Mouse (Mus musculus): ENCODE results near the gene Kat7. TPM values are rescaled to one million over a fixed set of nuclear protein-coding genes. Genes with fewer than 3 reads are reported as not detected.

Gene Kat7
- polyA plus RNA-seq, 1 experiment from 2014 or later, result 31.2 TPM

GRCm38 (mm10) chr11:95324181-95324580, 14.1 kb upstream of the Kat7 start:
- no peaks in the 10 kb centered on the region for H3K9me3 ChIP-seq (replicated peaks; ENCODE audit: control insufficient read depth, low read length)
- H3K4me2 ChIP-seq (ENCODE audit: low read depth, low read length), result no peak overlapping the region
- H3K9ac ChIP-seq (ENCODE audit: low read depth, low read length), result no peak overlapping the region
- ATAC-seq (ENCODE audit: low read depth), result no peak
- H3K4me3 ChIP-seq (ENCODE audit: low read depth, low read length), result no peak overlapping the region
- 85% methylated on average over 10 of the region's 10 CpGs for WGBS (ENCODE audit: insufficient replicate concordance)
- peaks cover 13% of the 10 kb centered on the region for H3K4me1 ChIP-seq (ENCODE audit: control insufficient read depth, low read depth, low read length)
- no peaks in the 10 kb centered on the region for H3K36me3 ChIP-seq (ENCODE audit: control insufficient read depth, insufficient read depth)
- H3K27me3 ChIP-seq (ENCODE audit: control insufficient read depth, insufficient read depth, low read depth, low read length), result no peaks in the 10 kb centered on the region
- no peak overlapping the region for H3K27ac ChIP-seq (ENCODE audit: low read length)

- Histone ChIP-seq H3K9ac (ENCODE audit: low read depth, low read length) (no peak overlapping the region), H3K27me3 (ENCODE audit: control insufficient read depth, insufficient read depth, low read depth, low read length) (no peaks in the 10 kb centered on the region), H3K4me2 (ENCODE audit: low read depth, low read length) (peak overlapping the region; percentile 46), H3K27ac (ENCODE audit: low read length) (peak overlapping the region; percentile 68), H3K36me3 (ENCODE audit: control insufficient read depth, insufficient read depth) (no peaks in the 10 kb centered on the region), H3K4me1 (ENCODE audit: control insufficient read depth, low read depth, low read length) (peaks cover 26% of the 10 kb centered on the region), H3K9me3 (replicated peaks; ENCODE audit: control insufficient read depth, low read length) (no peaks in the 10 kb centered on the region), H3K4me3 (ENCODE audit: low read depth, low read length) (no peak overlapping the region)
- peak; percentile 93 for ATAC-seq (ENCODE audit: low read depth)
- 19% methylated on average over 1 of the region's 1 CpGs for WGBS (ENCODE audit: insufficient replicate concordance)
Observed at GRCm38 (mm10) chr11:95320010-95320409, 10.0 kb upstream of the Kat7 start.

- Histone ChIP-seq H3K4me1 (ENCODE audit: control insufficient read depth, low read depth, low read length) (peaks cover 26% of the 10 kb centered on the region), H3K9me3 (replicated peaks; ENCODE audit: control insufficient read depth, low read length) (no peaks in the 10 kb centered on the region), H3K4me2 (ENCODE audit: low read depth, low read length) (0 out of 2 replicates have a peak overlapping the region, but pooled peaks have one; percentile 6), H3K27me3 (ENCODE audit: control insufficient read depth, insufficient read depth, low read depth, low read length) (no peaks in the 10 kb centered on the region), H3K36me3 (ENCODE audit: control insufficient read depth, insufficient read depth) (no peaks in the 10 kb centered on the region), H3K9ac (ENCODE audit: low read depth, low read length) (peak overlapping the region; percentile 28; the same call in 1 of the 2 replicates), H3K4me3 (ENCODE audit: low read depth, low read length) (no peak overlapping the region), H3K27ac (ENCODE audit: low read length) (peak overlapping the region; percentile 81)
- peak; percentile 27; the same call in 1 of the 2 replicates for ATAC-seq (ENCODE audit: low read depth)
- WGBS (ENCODE audit: insufficient replicate concordance), result 27% methylated on average over 1 of the region's 1 CpGs
Observed at GRCm38 (mm10) chr11:95319506-95319905, 9.5 kb upstream of the Kat7 start.

- peaks cover 28% of the 10 kb centered on the region for H3K4me1 ChIP-seq (ENCODE audit: control insufficient read depth, low read depth, low read length)
- 0 out of 2 replicates have a peak overlapping the region, but pooled peaks have one; percentile 30 for H3K9ac ChIP-seq (ENCODE audit: low read depth, low read length)
- no peaks in the 10 kb centered on the region for H3K9me3 ChIP-seq (replicated peaks; ENCODE audit: control insufficient read depth, low read length)
- peak overlapping the region; percentile 18 for H3K4me2 ChIP-seq (ENCODE audit: low read depth, low read length)
- ATAC-seq (ENCODE audit: low read depth), result peak; percentile 74
- H3K36me3 ChIP-seq (ENCODE audit: control insufficient read depth, insufficient read depth), result no peaks in the 10 kb centered on the region
- 0 out of 2 replicates have a peak overlapping the region, but pooled peaks have one; percentile 31 for H3K4me3 ChIP-seq (ENCODE audit: low read depth, low read length)
- peak overlapping the region; percentile 81 for H3K27ac ChIP-seq (ENCODE audit: low read length)
- H3K27me3 ChIP-seq (ENCODE audit: control insufficient read depth, insufficient read depth, low read depth, low read length), result no peaks in the 10 kb centered on the region
- 27% methylated on average over 9 of the region's 9 CpGs for WGBS (ENCODE audit: insufficient replicate concordance)
Observed at GRCm38 (mm10) chr11:95318116-95318515, 8.1 kb upstream of the Kat7 start.

- no peaks in the 10 kb centered on the region for H3K27me3 ChIP-seq (ENCODE audit: control insufficient read depth, insufficient read depth, low read depth, low read length)
- H3K4me1 ChIP-seq (ENCODE audit: control insufficient read depth, low read depth, low read length), result peaks cover 33% of the 10 kb centered on the region
- H3K36me3 ChIP-seq (ENCODE audit: control insufficient read depth, insufficient read depth), result no peaks in the 10 kb centered on the region
- no peaks in the 10 kb centered on the region for H3K9me3 ChIP-seq (replicated peaks; ENCODE audit: control insufficient read depth, low read length)
- no peak overlapping the region for H3K27ac ChIP-seq (ENCODE audit: low read length)
- H3K4me3 ChIP-seq (ENCODE audit: low read depth, low read length), result no peak overlapping the region
- H3K4me2 ChIP-seq (ENCODE audit: low read depth, low read length), result no peak overlapping the region
- 71% methylated on average over 7 of the region's 7 CpGs for WGBS (ENCODE audit: insufficient replicate concordance)
- no peak for ATAC-seq (ENCODE audit: low read depth)
- no peak overlapping the region for H3K9ac ChIP-seq (ENCODE audit: low read depth, low read length)
Observed at GRCm38 (mm10) chr11:95315215-95315955, 5.3 kb upstream of the Kat7 start.

- Histone ChIP-seq H3K36me3 (ENCODE audit: control insufficient read depth, insufficient read depth) (peaks cover under 1% of the 10 kb centered on the region; the same call in 1 of the 2 replicates), H3K4me2 (ENCODE audit: low read depth, low read length) (peak overlapping the region; percentile 76), H3K4me1 (ENCODE audit: control insufficient read depth, low read depth, low read length) (peaks cover 25% of the 10 kb centered on the region), H3K9ac (ENCODE audit: low read depth, low read length) (peak overlapping the region; percentile 75), H3K9me3 (replicated peaks; ENCODE audit: control insufficient read depth, low read length) (no peaks in the 10 kb centered on the region), H3K27me3 (ENCODE audit: control insufficient read depth, insufficient read depth, low read depth, low read length) (no peaks in the 10 kb centered on the region), H3K27ac (ENCODE audit: low read length) (no peak overlapping the region; the same call in 1 of the 2 replicates), H3K4me3 (ENCODE audit: low read depth, low read length) (peak overlapping the region; percentile 99)
- 63% methylated on average over 5 of the region's 5 CpGs for WGBS (ENCODE audit: insufficient replicate concordance)
- ATAC-seq (ENCODE audit: low read depth), result no peak
Observed at GRCm38 (mm10) chr11:95311425-95311807, 1.4 kb upstream of the Kat7 start.

- Histone ChIP-seq H3K27ac (ENCODE audit: low read length) (peak overlapping the region; percentile 99), H3K9ac (ENCODE audit: low read depth, low read length) (peak overlapping the region; percentile 75), H3K9me3 (replicated peaks; ENCODE audit: control insufficient read depth, low read length) (no peaks in the 10 kb centered on the region), H3K27me3 (ENCODE audit: control insufficient read depth, insufficient read depth, low read depth, low read length) (no peaks in the 10 kb centered on the region), H3K36me3 (ENCODE audit: control insufficient read depth, insufficient read depth) (peaks cover 7% of the 10 kb centered on the region), H3K4me2 (ENCODE audit: low read depth, low read length) (peak overlapping the region; percentile 76), H3K4me3 (ENCODE audit: low read depth, low read length) (peak overlapping the region; percentile 99), H3K4me1 (ENCODE audit: control insufficient read depth, low read depth, low read length) (peaks cover 28% of the 10 kb centered on the region)
- WGBS (ENCODE audit: insufficient replicate concordance), result 6% methylated on average over 17 of the region's 17 CpGs
- no peak for ATAC-seq (ENCODE audit: low read depth)
Observed at GRCm38 (mm10) chr11:95310648-95311424, 790 bp upstream of the Kat7 start.

- Histone ChIP-seq H3K9ac (ENCODE audit: low read depth, low read length) (peak overlapping the region; percentile 100), H3K9me3 (replicated peaks; ENCODE audit: control insufficient read depth, low read length) (no peaks in the 10 kb centered on the region), H3K4me3 (ENCODE audit: low read depth, low read length) (peak overlapping the region; percentile 99), H3K27me3 (ENCODE audit: control insufficient read depth, insufficient read depth, low read depth, low read length) (no peaks in the 10 kb centered on the region), H3K4me2 (ENCODE audit: low read depth, low read length) (peak overlapping the region; percentile 96), H3K27ac (ENCODE audit: low read length) (peak overlapping the region; percentile 99), H3K4me1 (ENCODE audit: control insufficient read depth, low read depth, low read length) (peaks cover 28% of the 10 kb centered on the region), H3K36me3 (ENCODE audit: control insufficient read depth, insufficient read depth) (peaks cover 16% of the 10 kb centered on the region)
- peak; percentile 91 for ATAC-seq (ENCODE audit: low read depth)
- WGBS (ENCODE audit: insufficient replicate concordance), result 0% methylated on average over 37 of the region's 37 CpGs
Observed at GRCm38 (mm10) chr11:95309510-95310006, 488 bp downstream of the Kat7 start.
